Mouse (Mus musculus) bone marrow, adult 2 months (tissue): ENCODE results near the gene Olfr316.

Experiments
- CTCF ChIP-seq: fragments of 200-500 bp; IDR thresholded peaks from 2 replicates; pipeline ENCODE4 v1.5.1; 2011; ENCODE audit warnings: low read length, control low read depth; ENCODE audit not compliant: control insufficient read depth, insufficient read depth
- POLR2A ChIP-seq: fragments of 200-500 bp; IDR thresholded peaks from 2 replicates; pipeline ENCODE4 v1.6.1; 2011; ENCODE audit warnings: low read depth, mild to moderate bottlenecking, control low read depth, low read length, borderline replicate concordance; ENCODE audit not compliant: control insufficient read depth

DNA sequence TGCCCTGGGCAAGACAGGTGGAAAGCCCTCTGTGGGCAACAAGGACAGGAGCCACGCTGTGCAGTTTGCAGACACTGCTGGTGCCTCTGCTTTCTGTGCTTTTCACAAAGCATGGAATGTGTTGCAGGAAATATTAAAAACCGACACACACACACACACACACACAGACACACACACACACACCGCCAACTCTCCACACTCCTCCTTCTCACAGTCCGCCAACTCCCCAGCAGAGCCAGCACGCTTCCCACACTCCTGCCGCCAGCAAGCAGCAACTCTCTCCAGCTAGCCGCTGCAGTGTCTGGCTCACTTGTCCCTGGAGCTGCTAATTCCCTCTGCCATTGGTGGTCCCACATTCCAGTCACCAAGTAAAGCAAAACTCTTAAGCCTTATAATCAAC, 44.3 kb downstream of the Olfr316 start:
- no peak for TF ChIP-seq CTCF
- no peak for TF ChIP-seq POLR2A
